Mouse (Mus musculus) liver, embryonic 13.5 days (tissue): ENCODE data around the gene Rbbp9. TPM values are rescaled to one million over a fixed set of nuclear protein-coding genes. Genes with fewer than 3 reads are reported as not detected.

ENCODE experiments used
- ATAC-seq: fragments of 200-750 bp; cut with Nextera tagmentation; 2 replicates; pipeline ENCODE4 v1.8.0; 2017; ENCODE audit warnings: low read depth, mild to moderate bottlenecking, moderate number of reproducible peaks, moderate library complexity
- DNase-seq: peaks from one replicate; pipeline ENCODE4 v3.0.0; 2022
- H3K27ac ChIP-seq: fragments of 300-500 bp; sonication (generic); 2 replicates; pipeline ENCODE4 v1.5.1; 2015; ENCODE audit warnings: moderate library complexity, mild to moderate bottlenecking, inconsistent platforms
- H3K27me3 ChIP-seq: fragments of 300-500 bp; sonication (generic); 2 replicates; pipeline ENCODE4 v1.6.1; 2015; ENCODE audit warnings: mild to moderate bottlenecking, inconsistent platforms
- H3K36me3 ChIP-seq: fragments of 300-500 bp; sonication (generic); 2 replicates; pipeline ENCODE4 v1.6.1; 2015; ENCODE audit warnings: mild to moderate bottlenecking, inconsistent platforms
- H3K4me1 ChIP-seq: fragments of 300-500 bp; sonication (generic); replicated peaks from 2 replicates; pipeline ENCODE4 v1.6.1; 2015; ENCODE audit warnings: inconsistent platforms
- H3K4me2 ChIP-seq: fragments of 300-500 bp; sonication (generic); 2 replicates; pipeline ENCODE4 v1.6.1; 2015; ENCODE audit warnings: inconsistent platforms, mild to moderate bottlenecking, moderate library complexity
- H3K4me3 ChIP-seq: fragments of 300-500 bp; sonication (generic); replicated peaks from 2 replicates; pipeline ENCODE4 v1.5.1; 2015; ENCODE audit warnings: mild to moderate bottlenecking, inconsistent platforms
- H3K9ac ChIP-seq: fragments of 300-500 bp; sonication (generic); 2 replicates; pipeline ENCODE4 v1.6.1; 2015; ENCODE audit warnings: mild to moderate bottlenecking, inconsistent platforms
- H3K9me3 ChIP-seq: fragments of 300-500 bp; sonication (generic); replicated peaks from 2 replicates; pipeline ENCODE4 v1.6.1; 2016; ENCODE audit warnings: inconsistent platforms
- WGBS: fragments of 180-500 bp; shearing (Covaris S2); methylation state at CpG from one replicate; pipeline ENCODE4 v1.1.7; 2015; ENCODE audit not compliant: insufficient replicate concordance; 5-methylcytosine and 5-hydroxymethylcytosine counted together
- polyA plus RNA-seq: library from polyadenylated mRNA; unstranded; fragments of >200 nt; fragmentation: Nextera tagmentation; extraction: Ambion mirVana; gene quantifications from 2 replicates; pipeline ENCODE4 v1.2.1, GENCODE M21; 2015

Rbbp9 gene
- polyA plus RNA-seq, 1 experiment from 2014 or later = 10.9 TPM

- peaks cover 13% of the 10 kb centered on the region for H3K36me3 ChIP-seq
- H3K27ac ChIP-seq = no peak overlapping the region
- no peaks in the 10 kb centered on the region for H3K9me3 ChIP-seq
- 35% methylated on average over 1 of the region's 1 CpGs for WGBS
- ATAC-seq = no peak
- no peak for DNase-seq
- no peak overlapping the region for H3K9ac ChIP-seq
- H3K4me1 ChIP-seq = peaks cover 4% of the 10 kb centered on the region
- no peak overlapping the region for H3K4me3 ChIP-seq
- H3K27me3 ChIP-seq = no peaks in the 10 kb centered on the region
- H3K4me2 ChIP-seq = no peak overlapping the region
Observed at GRCm38 (mm10) chr2:144545481-144545880, 5.2 kb downstream of the Rbbp9 start.

- H3K4me3 ChIP-seq = no peak overlapping the region
- no peak for ATAC-seq
- peaks cover 16% of the 10 kb centered on the region for H3K36me3 ChIP-seq
- H3K4me2 ChIP-seq = no peak overlapping the region
- WGBS = 78% methylated on average over 2 of the region's 2 CpGs
- no peak for DNase-seq
- no peak overlapping the region for H3K27ac ChIP-seq
- no peaks in the 10 kb centered on the region for H3K9me3 ChIP-seq
- H3K9ac ChIP-seq = no peak overlapping the region
- H3K27me3 ChIP-seq = no peaks in the 10 kb centered on the region
- H3K4me1 ChIP-seq = peaks cover 3% of the 10 kb centered on the region
Observed at GRCm38 (mm10) chr2:144545061-144545460, 5.6 kb downstream of the Rbbp9 start.

GRCm38 (mm10) chr2:144544630-144545029 is 6.0 kb downstream of the Rbbp9 start:
- no peak for ATAC-seq
- Histone ChIP-seq H3K27ac (no peak overlapping the region), H3K4me1 (no peaks in the 10 kb centered on the region), H3K4me3 (no peak overlapping the region), H3K9me3 (no peaks in the 10 kb centered on the region), H3K36me3 (peaks cover 20% of the 10 kb centered on the region), H3K4me2 (no peak overlapping the region), H3K27me3 (no peaks in the 10 kb centered on the region), H3K9ac (no peak overlapping the region)
- 71% methylated on average over 6 of the region's 6 CpGs for WGBS
- DNase-seq = no peak

- peaks cover 29% of the 10 kb centered on the region for H3K36me3 ChIP-seq
- H3K4me1 ChIP-seq = no peaks in the 10 kb centered on the region
- ATAC-seq (no peak), DNase-seq (no peak)
- H3K4me3 ChIP-seq = no peak overlapping the region
- WGBS = 79% methylated on average over 6 of the region's 6 CpGs
- no peaks in the 10 kb centered on the region for H3K9me3 ChIP-seq
- no peaks in the 10 kb centered on the region for H3K27me3 ChIP-seq
- no peak overlapping the region for H3K27ac ChIP-seq
- no peak overlapping the region for H3K9ac ChIP-seq
- H3K4me2 ChIP-seq = no peak overlapping the region
Observed at GRCm38 (mm10) chr2:144543670-144544069, 7.0 kb downstream of the Rbbp9 start.

GRCm38 (mm10) chr2:144541246-144541645 is 9.4 kb downstream of the Rbbp9 start:
- WGBS = 76% methylated on average over 4 of the region's 4 CpGs

GRCm38 (mm10) chr2:144537123-144537522 is 13.5 kb downstream of the Rbbp9 start:
- H3K4me2 ChIP-seq = no peak overlapping the region
- no peaks in the 10 kb centered on the region for H3K9me3 ChIP-seq
- H3K4me3 ChIP-seq = no peak overlapping the region
- H3K27ac ChIP-seq = no peak overlapping the region
- DNase-seq (no peak), ATAC-seq (no peak)
- 85% methylated on average over 7 of the region's 7 CpGs for WGBS
- H3K27me3 ChIP-seq = no peaks in the 10 kb centered on the region
- H3K36me3 ChIP-seq = peaks cover 76% of the 10 kb centered on the region
- H3K4me1 ChIP-seq = no peaks in the 10 kb centered on the region
- H3K9ac ChIP-seq = no peak overlapping the region

More at GRCm38 (mm10) chr2:144541246-144541645, 9.4 kb downstream of the Rbbp9 start:
- H3K4me2 ChIP-seq = no peak overlapping the region
- H3K4me3 ChIP-seq = no peak overlapping the region
- no peak overlapping the region for H3K27ac ChIP-seq
- DNase-seq (no peak), ATAC-seq (no peak)
- no peaks in the 10 kb centered on the region for H3K4me1 ChIP-seq
- H3K36me3 ChIP-seq = peaks cover 46% of the 10 kb centered on the region
- no peak overlapping the region for H3K9ac ChIP-seq
- H3K27me3 ChIP-seq = no peaks in the 10 kb centered on the region
- H3K9me3 ChIP-seq = no peaks in the 10 kb centered on the region

- Histone ChIP-seq H3K27ac (peak overlapping the region; percentile 58), H3K9me3 (no peaks in the 10 kb centered on the region), H3K9ac (peak overlapping the region; percentile 86), H3K27me3 (peaks cover 24% of the 10 kb centered on the region), H3K4me2 (peak overlapping the region; percentile 88), H3K4me3 (peak overlapping the region; percentile 91), H3K4me1 (peaks cover 23% of the 10 kb centered on the region), H3K36me3 (peaks cover 17% of the 10 kb centered on the region)
- WGBS = under 1% methylated on average over 25 of the region's 25 CpGs
- DNase-seq = no peak
- ATAC-seq = peak; percentile 37
Observed at GRCm38 (mm10) chr2:144527821-144528174, 22.9 kb downstream of the Rbbp9 start.

GRCm38 (mm10) chr2:144526981-144527820 is 23.5 kb downstream of the Rbbp9 start, which contains the start of the genes Dzank1 and Polr3f:
Gene Dzank1, minus strand, starts transcription at chr2:144527414.
Gene Polr3f, plus strand, starts transcription at chr2:144527718.
- DNase-seq (peak; percentile 96), ATAC-seq (peak; percentile 99)
- H3K36me3 ChIP-seq = peaks cover 13% of the 10 kb centered on the region
- peak within 1 kb of the TSS; percentile 86 for H3K9ac ChIP-seq
- 1% methylated on average over 56 of the region's 56 CpGs for WGBS
- peaks cover 23% of the 10 kb centered on the region for H3K4me1 ChIP-seq
- peaks cover 24% of the 10 kb centered on the region for H3K27me3 ChIP-seq
- H3K4me3 ChIP-seq = peak within 1 kb of the TSS; percentile 91
- H3K9me3 ChIP-seq = no peaks in the 10 kb centered on the region
- peak within 1 kb of the TSS; percentile 58 for H3K27ac ChIP-seq
- peak within 1 kb of the TSS; percentile 88 for H3K4me2 ChIP-seq

GRCm38 (mm10) chr2:144525856-144526255 is 24.8 kb downstream of the Rbbp9 start:
- Histone ChIP-seq H3K4me2 (no peak overlapping the region), H3K27ac (no peak overlapping the region), H3K4me1 (peaks cover 23% of the 10 kb centered on the region), H3K4me3 (no peak overlapping the region), H3K9ac (no peak overlapping the region), H3K9me3 (no peaks in the 10 kb centered on the region), H3K27me3 (peaks cover 24% of the 10 kb centered on the region), H3K36me3 (peaks cover 7% of the 10 kb centered on the region)
- DNase-seq = no peak
- WGBS = 50% methylated on average over 10 of the region's 10 CpGs
- no peak for ATAC-seq

GRCm38 (mm10) chr2:144519772-144520171 is 30.9 kb downstream of the Rbbp9 start:
- Histone ChIP-seq H3K36me3 (no peaks in the 10 kb centered on the region), H3K27ac (no peak overlapping the region), H3K27me3 (peaks cover 3% of the 10 kb centered on the region), H3K4me3 (no peak overlapping the region), H3K9me3 (no peaks in the 10 kb centered on the region), H3K9ac (no peak overlapping the region), H3K4me1 (no peaks in the 10 kb centered on the region), H3K4me2 (no peak overlapping the region)
- 62% methylated on average over 3 of the region's 3 CpGs for WGBS
- DNase-seq = no peak
- ATAC-seq = no peak

- Histone ChIP-seq H3K36me3 (no peaks in the 10 kb centered on the region), H3K4me3 (no peak overlapping the region), H3K27ac (no peak overlapping the region), H3K27me3 (no peaks in the 10 kb centered on the region), H3K4me1 (no peaks in the 10 kb centered on the region), H3K9me3 (no peaks in the 10 kb centered on the region), H3K9ac (no peak overlapping the region), H3K4me2 (no peak overlapping the region)
- 48% methylated on average over 3 of the region's 3 CpGs for WGBS
- ATAC-seq (no peak), DNase-seq (no peak)
Observed at GRCm38 (mm10) chr2:144514619-144515018, 36.0 kb downstream of the Rbbp9 start.

- Histone ChIP-seq H3K27ac (no peak overlapping the region), H3K27me3 (peaks cover 3% of the 10 kb centered on the region; the same call in 1 of the 2 replicates), H3K4me1 (no peaks in the 10 kb centered on the region), H3K36me3 (no peaks in the 10 kb centered on the region), H3K9me3 (no peaks in the 10 kb centered on the region), H3K4me2 (no peak overlapping the region), H3K4me3 (no peak overlapping the region), H3K9ac (no peak overlapping the region)
- 80% methylated on average over 6 of the region's 6 CpGs for WGBS
- no peak for ATAC-seq
- no peak for DNase-seq
Observed at GRCm38 (mm10) chr2:144502134-144502533, 48.5 kb downstream of the Rbbp9 start.
